Mouse (Mus musculus) heart, postnatal 10 days (tissue): Measurements from ENCODE around the gene Blnk. TPM values are rescaled to one million over a fixed set of nuclear protein-coding genes. Genes with fewer than 3 reads are reported as not detected.

ENCODE experiments used
- DNase-seq, 2 experiments: peaks; one replicate each; pipeline ENCODE4 v3.0.0; 2021
- intact Hi-C: fragments of 180-260 bp; cut with DNase I; formaldehyde crosslinking; loops from one replicate; pipeline ENCODE4 v1.15.1; 2025
- total RNA-seq, 2 experiments: library from RNA; stranded (reverse); gene quantifications; 2 replicates each; pipeline ENCODE4 v1.2.3; 2021

The Blnk gene
- total RNA-seq, 2 experiments from 2014 or later = 0.77 to 0.82 TPM

- intact Hi-C loops = no loop called here
- DNase-seq = no peak
Observed at GRCm38 (mm10) chr19:41006621-41007020, 12.3 kb upstream of the Blnk start.

GRCm38 (mm10) chr19:41003694-41004315 lies 9.5 kb upstream of the Blnk start:
- DNase-seq = no peak
- intact Hi-C loops = no loop called here

GRCm38 (mm10) chr19:40999569-40999968 lies 5.2 kb upstream of the Blnk start:
- intact Hi-C loops = no loop called here
- no peak for DNase-seq

DNA sequence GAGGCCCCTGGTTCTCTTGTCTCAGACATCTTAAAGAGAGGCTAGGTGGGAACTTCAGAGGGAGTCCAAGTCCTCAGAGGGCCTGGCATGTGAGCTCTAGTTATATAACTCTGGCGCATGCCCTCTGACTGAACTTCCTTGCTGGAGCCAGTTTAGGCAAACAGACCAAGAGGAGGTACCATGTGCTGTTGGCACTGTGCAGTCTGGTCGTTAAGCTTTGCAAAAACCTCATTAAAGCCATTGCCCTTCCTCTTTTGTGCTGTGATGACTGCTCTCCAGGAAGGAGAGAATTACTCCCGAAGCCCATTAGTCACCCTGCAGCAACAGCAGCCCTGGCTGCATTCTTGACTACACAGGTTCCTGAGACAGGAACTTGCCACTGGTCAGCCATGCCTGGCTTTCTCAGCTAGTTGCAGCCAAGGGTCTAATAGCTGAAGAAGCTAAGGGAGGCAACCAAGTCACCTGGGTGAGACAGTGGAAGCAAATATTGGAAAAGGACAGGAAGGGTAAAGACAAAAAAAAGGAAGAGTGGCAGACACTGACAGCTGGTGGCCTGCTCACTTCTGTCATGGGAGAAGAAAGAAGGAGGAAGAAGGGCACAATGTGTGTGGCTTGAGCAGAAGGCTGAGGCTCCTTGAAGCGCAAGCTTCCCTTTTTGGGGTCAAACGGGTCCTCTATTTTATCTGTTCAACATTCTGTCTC lies 4.3 kb upstream of the Blnk start:
- DNase-seq = no peak
- intact Hi-C loops = no loop called here

DNA sequence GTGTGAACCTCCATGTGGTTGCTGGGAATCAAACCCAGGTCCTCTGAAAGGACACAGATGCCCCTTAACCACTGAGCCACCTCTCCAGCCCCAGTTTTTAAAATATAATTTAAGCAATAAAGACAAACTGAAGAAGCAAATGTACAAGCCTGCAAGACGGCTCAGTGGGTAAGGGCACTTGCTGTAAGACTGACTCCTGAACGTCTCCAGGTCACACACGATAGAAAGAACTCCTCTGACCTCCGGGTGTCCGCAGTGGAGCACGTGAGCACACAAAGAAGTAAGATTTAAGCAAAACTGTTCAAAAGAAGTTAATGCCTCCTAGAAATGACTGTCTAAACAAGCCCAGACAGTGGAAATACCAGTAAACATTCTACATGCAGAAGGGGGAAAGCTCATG lies 2.4 kb upstream of the Blnk start:
- intact Hi-C loops = no loop called here
- DNase-seq = no peak

- no peak for DNase-seq
- intact Hi-C loops = no loop called here
Observed at GRCm38 (mm10) chr19:40995449-40996401, 1.4 kb upstream of the Blnk start.

DNA sequence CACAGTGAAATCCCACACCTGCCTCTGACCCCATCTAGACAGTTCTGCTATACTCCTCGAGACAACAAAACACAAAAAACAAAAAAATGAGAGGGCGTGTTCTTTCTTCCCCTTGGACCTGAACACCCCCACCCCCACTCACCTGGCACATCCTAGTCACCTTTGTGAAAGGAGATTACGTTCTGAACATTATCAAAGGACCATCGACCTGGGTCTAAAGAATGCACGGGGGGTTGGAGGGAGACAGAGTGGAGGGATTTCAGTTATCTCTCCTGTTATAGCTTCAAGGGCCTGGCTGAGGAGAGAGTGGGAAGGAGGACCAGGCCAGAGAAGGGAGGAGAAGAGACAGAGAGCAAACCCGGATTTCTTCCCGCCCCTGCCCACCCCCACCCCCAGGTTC lies 576 bp upstream of the Blnk start:
- DNase-seq = no peak
- intact Hi-C loops = no loop called here

DNA sequence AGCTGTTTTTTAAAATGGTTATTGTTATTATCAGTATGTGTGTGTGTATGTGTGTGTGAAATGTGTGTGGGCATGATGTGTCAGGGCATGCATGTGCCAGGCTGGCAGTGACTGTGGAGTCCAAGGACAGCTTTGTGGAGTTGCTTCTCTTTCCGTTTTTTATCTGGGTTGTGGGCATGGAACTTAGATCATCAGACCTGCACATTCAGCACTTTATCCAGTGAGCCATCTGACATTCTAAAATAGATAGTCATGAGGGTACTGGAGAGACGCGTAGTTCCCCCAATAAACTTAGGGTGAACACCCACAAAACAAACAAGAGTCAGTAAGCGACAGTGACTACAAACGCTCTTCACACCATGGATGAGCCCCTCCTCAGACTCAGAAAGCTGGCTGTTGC lies 979 bp downstream of the Blnk start:
- DNase-seq = no peak
- intact Hi-C loops = no loop called here

GRCm38 (mm10) chr19:40992517-40993044 lies 1.8 kb downstream of the Blnk start:
- intact Hi-C loops = no loop called here
- DNase-seq = no peak

- no peak for DNase-seq
- intact Hi-C loops = no loop called here
Observed at GRCm38 (mm10) chr19:40992096-40992495, 2.2 kb downstream of the Blnk start.

GRCm38 (mm10) chr19:40991626-40992025 lies 2.7 kb downstream of the Blnk start:
- no peak for DNase-seq
- intact Hi-C loops = no loop called here

GRCm38 (mm10) chr19:40990781-40991343 lies 3.5 kb downstream of the Blnk start:
- DNase-seq = no peak
- intact Hi-C loops = no loop called here

DNA sequence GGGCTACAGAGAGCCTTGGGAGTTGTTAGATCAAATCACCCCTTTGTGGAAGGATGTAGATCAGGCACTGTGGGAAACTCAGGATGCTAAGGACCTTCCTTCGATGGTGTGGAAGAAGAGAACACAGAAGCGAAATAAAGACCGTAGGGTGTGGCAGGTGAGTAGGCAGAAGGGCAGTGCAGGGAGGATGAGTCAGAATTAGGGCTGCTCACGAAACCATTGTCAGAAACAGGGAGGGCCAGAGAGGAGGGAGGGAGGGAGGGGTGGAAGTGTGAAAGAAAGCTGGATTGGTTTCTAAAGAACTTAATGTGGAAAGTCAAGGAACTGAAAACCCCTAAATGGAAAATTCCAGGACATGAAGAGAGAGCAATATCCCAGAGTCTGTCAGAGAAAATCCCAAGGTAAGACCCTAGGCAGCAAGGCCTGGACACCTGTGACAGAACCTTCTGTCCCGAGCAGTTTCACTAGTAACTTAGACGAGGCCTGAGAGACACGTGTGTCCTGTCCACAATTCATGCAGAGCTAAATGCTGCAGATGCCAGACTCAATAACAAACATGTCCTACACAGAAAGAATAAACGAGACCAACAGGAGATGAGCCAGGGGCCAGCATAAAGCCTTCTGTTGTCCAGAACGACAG lies 4.3 kb downstream of the Blnk start:
- intact Hi-C loops = no loop called here
- DNase-seq = no peak

- intact Hi-C loops = no loop called here
- no peak for DNase-seq
Observed at GRCm38 (mm10) chr19:40988856-40989255, 5.5 kb downstream of the Blnk start.

DNA sequence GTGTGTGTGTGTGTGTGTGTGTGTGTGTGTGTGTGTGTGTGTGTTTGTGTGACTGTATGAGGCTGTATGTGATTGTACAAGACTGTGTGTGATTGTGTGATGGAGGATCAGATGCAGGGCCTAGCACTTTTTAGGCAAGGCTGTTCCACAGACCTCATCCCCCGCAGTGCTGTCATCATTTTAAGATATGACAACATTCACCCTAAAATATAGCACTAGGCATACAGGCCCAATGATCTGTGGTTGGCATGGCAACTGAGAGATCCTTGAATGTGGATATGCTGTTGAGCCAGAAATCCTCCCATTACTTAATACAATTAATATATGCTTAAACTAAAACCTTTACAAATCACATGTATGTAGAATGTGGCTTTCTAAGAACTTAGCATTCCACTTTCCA lies 9.8 kb downstream of the Blnk start:
- intact Hi-C loops = no loop called here
- no peak for DNase-seq

GRCm38 (mm10) chr19:40980671-40981070 lies 13.7 kb downstream of the Blnk start:
- no peak for DNase-seq
- intact Hi-C loops = no loop called here

DNA sequence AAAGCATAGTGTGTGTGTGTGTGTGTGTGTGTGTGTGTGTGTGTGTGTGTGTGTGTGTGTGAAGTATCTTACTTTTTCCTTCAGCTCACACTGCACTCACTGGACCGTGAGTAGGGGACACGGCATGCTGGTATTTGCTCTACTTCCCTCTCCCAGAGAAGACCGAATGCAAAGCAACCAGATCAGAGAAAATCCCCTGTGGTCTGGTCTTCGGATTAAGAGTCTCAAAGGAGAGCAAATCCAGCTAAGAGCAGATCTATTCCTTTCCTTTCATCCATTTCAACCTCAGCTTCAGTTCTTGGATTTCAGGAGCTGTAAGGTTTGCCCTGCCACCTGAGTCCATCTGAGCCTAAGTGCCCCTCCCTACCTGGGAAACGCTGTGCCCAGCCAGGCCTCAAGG lies 16.3 kb downstream of the Blnk start:
- intact Hi-C loops = no loop called here
- no peak for DNase-seq

- DNase-seq = no peak
- intact Hi-C loops = no loop called here
Observed at GRCm38 (mm10) chr19:40976946-40977917, 17.1 kb downstream of the Blnk start.

- no peak for DNase-seq
- intact Hi-C loops = no loop called here
Observed at GRCm38 (mm10) chr19:40971273-40971914, 22.9 kb downstream of the Blnk start.
